Mouse (Mus musculus) limb, embryonic 15.5 days (tissue): ENCODE measurements around the gene Ggt6. TPM values are rescaled to one million over a fixed set of nuclear protein-coding genes. Genes with fewer than 3 reads are reported as not detected.

Experiments
- ATAC-seq: fragments of 200-750 bp; cut with Nextera tagmentation; 2 replicates; pipeline ENCODE4 v1.8.0; 2017; ENCODE audit warnings: low read depth, moderate TSS enrichment; ENCODE audit not compliant: insufficient number of reproducible peaks, low FRiP score, low TSS enrichment
- H3K27ac ChIP-seq: fragments of 300-500 bp; sonication (generic); 2 replicates; pipeline ENCODE4 v1.5.1; 2015; ENCODE audit warnings: moderate library complexity, mild to moderate bottlenecking, inconsistent platforms
- H3K27me3 ChIP-seq: fragments of 300-500 bp; sonication (generic); 2 replicates; pipeline ENCODE4 v1.6.1; 2015; ENCODE audit warnings: inconsistent platforms
- H3K36me3 ChIP-seq: fragments of 300-500 bp; sonication (generic); 2 replicates; pipeline ENCODE4 v1.6.1; 2015; ENCODE audit warnings: inconsistent platforms
- H3K4me1 ChIP-seq: fragments of 300-500 bp; sonication (generic); 2 replicates; pipeline ENCODE4 v1.6.1; 2015; ENCODE audit warnings: inconsistent platforms
- H3K4me2 ChIP-seq: fragments of 300-500 bp; sonication (generic); 2 replicates; pipeline ENCODE4 v1.6.1; 2015; ENCODE audit warnings: mild to moderate bottlenecking, inconsistent platforms
- H3K4me3 ChIP-seq: fragments of 300-500 bp; sonication (generic); 2 replicates; pipeline ENCODE4 v1.5.1; 2015; ENCODE audit warnings: mild to moderate bottlenecking, inconsistent platforms
- H3K9ac ChIP-seq: fragments of 300-500 bp; sonication (generic); 2 replicates; pipeline ENCODE4 v1.6.1; 2015; ENCODE audit warnings: inconsistent platforms
- H3K9me3 ChIP-seq: fragments of 300-500 bp; sonication (generic); 2 replicates; pipeline ENCODE4 v1.6.1; 2016; ENCODE audit warnings: inconsistent platforms
- WGBS: fragments of 180-500 bp; shearing (Covaris S2); methylation state at CpG from one replicate; pipeline ENCODE4 v1.1.7; 2015; 5-methylcytosine and 5-hydroxymethylcytosine counted together
- polyA plus RNA-seq: library from polyadenylated mRNA; unstranded; fragments of >200 nt; fragmentation: Nextera tagmentation; extraction: Ambion mirVana; gene quantifications from 2 replicates; pipeline ENCODE4 v1.2.1, GENCODE M21; 2015

Gene Ggt6
- polyA plus RNA-seq, 1 experiment from 2014 or later = 11.5 TPM

DNA sequence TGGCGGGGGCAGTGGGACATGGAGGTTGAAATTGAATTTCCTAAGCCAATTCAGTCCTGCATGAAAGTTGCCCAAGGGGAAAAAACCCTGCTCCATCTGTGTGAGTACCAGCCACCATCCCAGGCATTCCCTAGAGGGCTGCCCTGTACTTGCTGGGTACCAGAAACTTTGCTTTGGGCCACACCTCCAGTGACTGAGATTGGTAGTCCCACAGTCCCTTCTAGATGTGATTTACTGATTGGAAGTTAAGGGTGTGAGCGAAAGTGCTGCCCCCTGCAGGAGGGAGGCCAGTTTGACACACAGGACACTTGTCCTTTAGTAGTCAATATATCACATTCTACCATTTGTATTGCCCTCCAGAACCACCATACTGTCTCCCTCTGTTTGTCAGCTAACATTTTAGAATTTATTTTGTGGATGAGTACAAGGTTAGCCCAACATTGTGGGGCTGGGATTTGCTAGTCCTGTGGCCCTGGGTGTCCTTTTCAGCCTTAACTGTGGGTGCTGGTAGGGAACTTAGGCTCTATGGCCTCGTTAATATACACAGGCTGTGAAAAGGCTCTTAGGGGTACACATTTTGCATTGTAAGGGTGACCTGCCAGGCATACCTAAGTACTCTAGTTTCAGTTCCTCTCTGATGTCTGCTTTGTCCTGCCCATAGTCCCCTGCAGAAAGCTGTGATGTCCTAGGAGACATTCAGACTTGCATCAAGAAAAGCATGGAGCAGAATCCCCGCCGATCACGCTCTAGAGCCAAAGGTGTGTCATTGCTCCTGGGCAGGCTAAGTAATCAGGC lies 11.2 kb downstream of the Ggt6 start:
- Histone ChIP-seq H3K4me1 (peaks cover 9% of the 10 kb centered on the region), H3K9ac (no peak overlapping the region), H3K27ac (no peak overlapping the region), H3K9me3 (no peaks in the 10 kb centered on the region), H3K4me2 (no peak overlapping the region), H3K4me3 (no peak overlapping the region), H3K27me3 (no peaks in the 10 kb centered on the region), H3K36me3 (peaks cover 91% of the 10 kb centered on the region)
- no peak for ATAC-seq
- WGBS = 88% methylated on average over 6 of the region's 6 CpGs

DNA sequence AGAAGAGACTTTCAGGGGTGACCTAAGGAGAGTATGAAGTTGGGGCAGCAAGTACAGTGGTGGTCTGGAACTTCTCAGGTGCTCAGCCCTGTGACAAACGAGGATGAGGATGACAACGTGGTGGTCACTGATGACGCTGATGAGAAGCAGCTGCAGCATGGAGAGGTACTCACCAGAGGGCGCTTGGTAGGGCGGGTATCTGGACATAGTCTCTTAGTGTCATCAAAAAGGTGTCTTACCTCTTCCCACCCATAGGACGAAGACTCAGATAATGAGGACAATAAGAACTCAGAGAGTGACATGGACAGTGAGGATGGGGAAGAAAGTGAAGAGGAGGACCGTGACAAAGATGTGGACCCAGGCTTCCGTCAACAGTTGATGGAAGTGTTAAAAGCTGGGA lies 12.1 kb downstream of the Ggt6 start:
- H3K9ac ChIP-seq = no peak overlapping the region
- no peak overlapping the region for H3K27ac ChIP-seq
- no peak overlapping the region for H3K4me2 ChIP-seq
- H3K36me3 ChIP-seq = peaks cover 100% of the 10 kb centered on the region
- no peaks in the 10 kb centered on the region for H3K27me3 ChIP-seq
- 82% methylated on average over 8 of the region's 8 CpGs for WGBS
- ATAC-seq = no peak
- H3K9me3 ChIP-seq = no peaks in the 10 kb centered on the region
- peaks cover 1% of the 10 kb centered on the region for H3K4me1 ChIP-seq
- no peak overlapping the region for H3K4me3 ChIP-seq

DNA sequence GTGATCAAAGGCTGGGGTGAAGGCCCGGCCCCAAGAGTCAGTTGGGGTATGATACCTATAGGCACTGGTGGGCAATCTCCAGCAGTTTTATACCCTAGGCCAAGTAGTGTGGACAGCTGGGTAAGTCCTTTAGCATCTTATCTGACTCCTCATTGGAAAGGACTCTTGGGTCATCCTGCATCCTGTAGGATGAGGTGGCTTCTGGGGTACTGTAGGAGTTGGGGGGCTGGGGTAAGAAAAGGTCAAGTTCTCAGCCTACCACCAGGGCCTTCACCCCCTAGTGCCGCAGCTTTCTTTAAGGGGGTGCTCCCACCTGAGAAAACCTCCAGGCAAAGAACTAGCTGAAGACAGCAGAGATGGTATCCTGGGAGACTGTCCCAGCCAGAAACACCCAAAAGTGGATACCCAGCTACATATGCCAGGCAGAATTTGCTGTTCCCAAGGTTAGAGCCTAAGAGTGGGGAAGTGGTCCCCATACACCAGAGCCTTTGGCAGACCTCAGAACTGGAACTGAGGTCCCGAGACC lies 16.9 kb downstream of the Ggt6 start:
- H3K4me3 ChIP-seq = no peak overlapping the region
- no peaks in the 10 kb centered on the region for H3K9me3 ChIP-seq
- H3K9ac ChIP-seq = no peak overlapping the region
- no peaks in the 10 kb centered on the region; the same call in 1 of the 2 replicates for H3K4me1 ChIP-seq
- no peaks in the 10 kb centered on the region for H3K27me3 ChIP-seq
- ATAC-seq = no peak
- peaks cover 55% of the 10 kb centered on the region for H3K36me3 ChIP-seq
- no peak overlapping the region for H3K27ac ChIP-seq
- no peak overlapping the region for H3K4me2 ChIP-seq
- 85% methylated on average over 3 of the region's 3 CpGs for WGBS

DNA sequence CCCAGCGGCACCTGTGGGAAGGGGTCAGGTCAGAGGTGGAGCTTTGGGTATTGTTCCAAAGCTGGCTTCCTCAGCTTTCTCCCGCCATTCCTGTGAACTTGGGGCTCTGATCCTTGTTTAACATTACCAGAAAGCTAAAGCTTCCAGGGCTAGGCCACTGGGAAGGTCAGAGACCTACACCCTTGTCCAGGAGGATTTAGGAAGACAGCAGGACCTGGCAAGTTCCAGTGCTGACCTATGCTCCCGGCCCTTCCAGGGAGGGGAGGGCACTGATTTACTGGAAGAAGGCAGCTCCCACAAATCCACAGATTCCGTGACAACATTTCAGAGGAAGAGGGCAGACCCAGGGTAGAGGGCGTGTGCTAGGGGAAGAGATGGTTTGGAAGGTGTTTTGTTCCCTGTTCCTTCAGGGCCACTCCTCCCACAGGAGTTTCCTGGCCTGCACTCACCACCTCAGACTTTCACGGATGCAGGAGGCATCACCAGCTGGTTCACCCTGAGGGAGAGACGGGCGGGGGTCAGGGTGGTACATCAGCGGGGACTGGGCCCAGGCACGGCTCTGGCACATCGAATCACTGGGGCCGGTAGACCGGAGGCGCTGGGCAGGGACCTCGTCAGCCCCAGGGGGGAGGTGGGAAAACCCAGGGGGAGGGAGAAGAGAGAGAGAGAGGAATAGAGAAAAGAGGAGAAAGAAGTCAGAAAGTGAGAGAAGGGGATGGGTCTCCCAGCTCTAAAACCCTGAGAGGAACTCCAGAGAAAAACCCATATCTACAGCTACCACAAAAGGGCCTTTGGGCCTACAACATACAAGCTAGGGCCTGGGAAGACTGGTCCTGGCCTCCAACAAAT lies 18.0 kb downstream of the Ggt6 start:
- 54% methylated on average over 15 of the region's 15 CpGs for WGBS
- Histone ChIP-seq H3K4me1 (no peaks in the 10 kb centered on the region; the same call in 1 of the 2 replicates), H3K27ac (no peak overlapping the region), H3K9ac (no peak overlapping the region), H3K9me3 (no peaks in the 10 kb centered on the region), H3K27me3 (no peaks in the 10 kb centered on the region), H3K4me2 (no peak overlapping the region), H3K36me3 (peaks cover 44% of the 10 kb centered on the region), H3K4me3 (no peak overlapping the region)
- ATAC-seq = no peak

DNA sequence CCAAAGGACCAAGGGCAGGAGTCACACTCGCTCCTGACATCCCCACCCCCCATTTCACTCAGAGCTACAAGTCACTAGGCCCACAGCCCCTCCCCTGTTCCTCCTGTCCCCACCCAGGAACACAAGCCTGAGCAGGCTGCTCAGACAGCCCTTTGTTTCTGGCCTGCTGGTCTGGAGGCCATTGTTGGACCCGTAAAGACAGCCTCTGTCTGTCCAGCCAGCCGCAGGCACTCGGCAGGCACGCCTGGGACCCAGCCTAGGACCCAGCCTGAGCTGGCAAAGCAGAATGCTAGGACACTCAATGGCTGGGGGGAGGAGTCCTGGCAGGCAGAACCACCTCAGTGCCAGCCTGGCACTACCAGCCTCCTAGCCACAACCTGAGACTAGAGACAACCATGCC lies 20.4 kb downstream of the Ggt6 start:
- no peaks in the 10 kb centered on the region for H3K9me3 ChIP-seq
- H3K4me2 ChIP-seq = no peak overlapping the region
- ATAC-seq = no peak
- H3K27ac ChIP-seq = no peak overlapping the region
- H3K27me3 ChIP-seq = no peaks in the 10 kb centered on the region
- 74% methylated on average over 5 of the region's 5 CpGs for WGBS
- no peak overlapping the region for H3K4me3 ChIP-seq
- H3K9ac ChIP-seq = no peak overlapping the region
- H3K4me1 ChIP-seq = no peaks in the 10 kb centered on the region; the same call in 1 of the 2 replicates
- peaks cover 20% of the 10 kb centered on the region for H3K36me3 ChIP-seq

DNA sequence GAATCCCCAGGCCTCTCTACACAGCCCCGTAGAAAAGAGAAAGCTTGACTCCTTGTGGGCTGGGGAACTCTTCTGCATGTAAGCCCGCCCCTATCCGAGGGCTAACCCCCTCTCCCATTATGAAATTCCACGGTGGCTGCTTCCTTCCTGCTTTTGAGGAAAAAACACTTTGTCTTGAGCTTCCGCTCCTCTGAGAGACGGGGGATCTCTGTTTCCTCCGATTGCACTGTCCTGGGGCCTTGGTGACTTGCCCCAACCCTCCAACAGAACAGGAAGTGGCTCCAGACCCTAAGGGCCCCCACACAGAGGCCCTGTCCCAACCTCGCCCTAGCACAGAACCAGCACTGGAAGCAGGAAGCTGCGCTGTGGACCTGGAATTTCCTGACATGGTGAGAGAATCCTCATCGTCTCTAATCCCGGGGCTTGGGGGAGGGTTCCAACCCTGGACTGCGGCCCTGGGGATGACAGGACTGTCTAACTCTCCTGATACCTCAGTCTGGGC lies 22.7 kb downstream of the Ggt6 start:
- 66% methylated on average over 12 of the region's 12 CpGs for WGBS
- Histone ChIP-seq H3K9me3 (no peaks in the 10 kb centered on the region), H3K4me2 (no peak overlapping the region), H3K27me3 (no peaks in the 10 kb centered on the region), H3K36me3 (no peaks in the 10 kb centered on the region), H3K9ac (no peak overlapping the region), H3K4me3 (no peak overlapping the region), H3K4me1 (no peaks in the 10 kb centered on the region; the same call in 1 of the 2 replicates), H3K27ac (0 out of 2 replicates have a peak overlapping the region, but pooled peaks have one; percentile 13)
- ATAC-seq = peak; percentile 45; the same call in 1 of the 2 replicates

DNA sequence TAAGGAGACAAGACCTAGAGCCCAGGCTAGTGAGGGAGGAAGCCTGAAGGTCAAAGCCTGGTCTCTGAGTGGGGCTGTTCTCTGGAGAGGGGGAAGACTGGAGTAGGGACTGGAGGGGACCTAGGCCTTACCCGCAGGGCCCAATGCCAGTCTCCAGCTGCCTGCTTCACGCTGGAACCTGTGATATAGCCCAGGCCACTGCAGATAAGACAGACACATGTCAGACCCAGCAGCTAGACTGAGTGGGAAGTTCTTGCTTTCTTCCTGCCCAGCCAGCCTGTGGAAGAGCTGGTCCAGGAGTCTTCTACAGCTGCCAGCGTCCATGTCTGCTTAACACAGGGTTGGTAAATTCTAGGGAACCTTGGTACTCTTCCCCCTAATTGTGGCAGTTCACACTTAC lies 23.2 kb downstream of the Ggt6 start:
- 0 out of 2 replicates have a peak overlapping the region, but pooled peaks have one; percentile 13 for H3K27ac ChIP-seq

DNA sequence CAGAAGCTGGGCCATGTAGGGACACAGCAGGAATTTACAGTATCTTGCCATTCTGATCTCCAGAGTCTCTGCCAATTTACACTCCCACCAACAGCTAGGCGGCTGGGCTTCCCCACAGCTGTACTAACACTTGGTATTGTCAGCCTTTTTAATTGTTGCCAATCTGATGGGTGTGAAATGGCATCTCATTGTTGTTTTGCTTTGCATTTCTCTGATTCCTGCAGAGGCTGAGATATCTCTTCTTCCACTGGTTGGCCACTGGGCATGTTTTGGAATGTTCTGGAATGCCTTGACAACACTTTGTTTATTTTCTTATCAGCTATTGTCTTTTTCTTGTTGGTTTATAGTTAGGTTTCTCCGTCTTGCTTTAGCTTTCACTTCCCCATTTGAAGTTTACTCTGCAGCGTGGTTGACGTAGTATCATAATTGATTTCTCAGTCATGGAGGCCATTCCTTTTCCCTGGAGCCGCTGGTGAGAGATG lies 26.2 kb downstream of the Ggt6 start:
- H3K4me3 ChIP-seq = no peak overlapping the region
- no peaks in the 10 kb centered on the region for H3K36me3 ChIP-seq
- ATAC-seq = no peak
- no peaks in the 10 kb centered on the region for H3K27me3 ChIP-seq
- no peaks in the 10 kb centered on the region for H3K9me3 ChIP-seq
- WGBS = 55% methylated on average over 5 of the region's 5 CpGs
- H3K9ac ChIP-seq = no peak overlapping the region
- no peak overlapping the region for H3K4me2 ChIP-seq
- H3K4me1 ChIP-seq = peaks cover 4% of the 10 kb centered on the region; the same call in 1 of the 2 replicates
- no peak overlapping the region for H3K27ac ChIP-seq

More for the DNA sequence above, 23.2 kb downstream of the Ggt6 start:
- no peak for ATAC-seq
- H3K4me3 ChIP-seq = no peak overlapping the region
- no peak overlapping the region for H3K9ac ChIP-seq
- no peaks in the 10 kb centered on the region; the same call in 1 of the 2 replicates for H3K4me1 ChIP-seq
- no peak overlapping the region for H3K4me2 ChIP-seq
- no peaks in the 10 kb centered on the region for H3K9me3 ChIP-seq
- 80% methylated on average over 3 of the region's 3 CpGs for WGBS
- no peaks in the 10 kb centered on the region for H3K27me3 ChIP-seq
- H3K36me3 ChIP-seq = no peaks in the 10 kb centered on the region

DNA sequence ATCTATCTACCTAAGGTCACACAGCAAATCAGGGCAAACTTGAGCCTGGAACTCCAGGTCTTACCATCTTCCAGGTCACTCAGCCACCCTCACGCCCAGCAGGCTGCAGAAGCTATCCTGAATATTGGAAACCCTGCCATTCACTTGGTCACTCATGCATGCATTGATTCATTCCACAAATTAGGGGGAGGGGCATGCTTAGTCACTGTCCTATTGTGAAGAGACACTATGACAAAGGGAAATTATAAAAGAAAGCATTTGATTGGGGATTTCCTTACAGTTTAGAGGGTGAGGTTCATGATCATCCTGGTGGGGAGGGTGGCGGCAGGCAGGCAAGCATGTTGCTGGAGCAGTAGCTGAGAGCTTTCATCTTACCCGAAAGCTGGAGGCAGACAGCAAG lies 29.5 kb downstream of the Ggt6 start:
- H3K36me3 ChIP-seq = no peaks in the 10 kb centered on the region
- no peak overlapping the region for H3K4me2 ChIP-seq
- H3K9ac ChIP-seq = no peak overlapping the region
- H3K27ac ChIP-seq = no peak overlapping the region
- peaks cover 12% of the 10 kb centered on the region; the same call in 1 of the 2 replicates for H3K4me1 ChIP-seq
- no peak for ATAC-seq
- H3K4me3 ChIP-seq = no peak overlapping the region
- no peaks in the 10 kb centered on the region for H3K9me3 ChIP-seq
- 67% methylated on average over 3 of the region's 3 CpGs for WGBS
- no peaks in the 10 kb centered on the region for H3K27me3 ChIP-seq

DNA sequence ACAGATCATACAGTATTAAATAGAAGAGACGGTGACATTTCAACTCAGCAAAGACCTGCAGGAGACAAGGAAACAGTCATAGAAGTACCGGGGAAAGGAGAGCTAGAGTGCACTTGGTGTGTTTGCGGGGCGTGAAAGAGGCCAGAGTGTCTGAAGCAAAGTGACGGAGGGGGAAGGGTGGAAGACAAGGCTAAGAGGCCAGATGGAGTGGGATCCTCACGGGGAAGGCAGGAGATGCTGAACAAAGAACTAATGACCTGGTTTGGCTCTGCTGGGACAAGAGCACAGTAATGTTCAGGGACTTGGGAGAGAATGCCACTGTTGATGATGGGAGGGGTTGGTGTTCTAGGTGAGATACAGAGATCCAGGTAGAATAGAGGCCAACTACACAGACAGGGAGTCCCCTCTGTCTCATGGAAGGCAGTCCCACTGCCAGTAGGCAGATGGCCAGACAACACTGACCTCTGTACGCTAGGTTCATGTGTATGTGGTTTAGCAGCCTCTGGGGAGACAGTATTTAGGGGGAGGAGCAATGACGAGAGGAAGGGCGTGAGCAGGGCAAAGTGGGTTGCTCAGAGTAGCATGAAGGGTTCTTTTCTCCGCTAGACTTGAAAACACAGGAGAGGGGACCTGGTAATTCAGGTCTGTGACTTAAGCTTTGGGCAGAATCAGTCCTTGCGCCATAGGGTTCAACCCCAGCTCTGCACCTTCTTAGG lies 30.8 kb downstream of the Ggt6 start:
- Histone ChIP-seq H3K27me3 (no peaks in the 10 kb centered on the region), H3K4me1 (peaks cover 12% of the 10 kb centered on the region; the same call in 1 of the 2 replicates), H3K9me3 (no peaks in the 10 kb centered on the region), H3K36me3 (no peaks in the 10 kb centered on the region), H3K27ac (peak overlapping the region; percentile 22; the same call in 1 of the 2 replicates), H3K9ac (no peak overlapping the region), H3K4me2 (no peak overlapping the region), H3K4me3 (no peak overlapping the region)
- no peak for ATAC-seq
- 59% methylated on average over 11 of the region's 11 CpGs for WGBS
